Mouse (Mus musculus) midbrain, embryonic 11.5 days (tissue): ENCODE results near the gene Adgrl3. TPM values are rescaled to one million over a fixed set of nuclear protein-coding genes. Genes with fewer than 3 reads are reported as not detected.

Source experiments
- ATAC-seq: fragments of 200-750 bp; cut with Nextera tagmentation; 2 replicates; pipeline ENCODE4 v1.8.0; 2017; ENCODE audit warnings: moderate TSS enrichment, moderate library complexity; ENCODE audit not compliant: low FRiP score
- DNase-seq: peaks from one replicate; pipeline ENCODE4 v3.0.0; 2015; ENCODE audit warnings: low spot score; ENCODE audit errors: missing footprints
- H3K27ac ChIP-seq: fragments of 300-500 bp; sonication (generic); 2 replicates; pipeline ENCODE4 v1.5.1; 2014; ENCODE audit warnings: low read depth, low read length
- H3K27me3 ChIP-seq: fragments of 300-500 bp; sonication (generic); 2 replicates; pipeline ENCODE4 v1.6.1; 2014; ENCODE audit warnings: mild to moderate bottlenecking, low read length, moderate library complexity, mixed read lengths; ENCODE audit not compliant: control insufficient read depth, insufficient read depth
- H3K36me3 ChIP-seq: fragments of 300-500 bp; sonication (generic); 2 replicates; pipeline ENCODE4 v1.6.1; 2014; ENCODE audit warnings: mild to moderate bottlenecking, low read length, moderate library complexity, mixed read lengths; ENCODE audit not compliant: control insufficient read depth, insufficient read depth
- H3K4me1 ChIP-seq: fragments of 300-500 bp; sonication (generic); 2 replicates; pipeline ENCODE4 v1.6.1; 2014; ENCODE audit warnings: low read length; ENCODE audit not compliant: control insufficient read depth, insufficient read depth
- H3K4me2 ChIP-seq: fragments of 300-500 bp; sonication (generic); 2 replicates; pipeline ENCODE4 v1.6.1; 2014; ENCODE audit warnings: mild to moderate bottlenecking, moderate library complexity
- H3K4me3 ChIP-seq: fragments of 300-500 bp; sonication (generic); 2 replicates; pipeline ENCODE4 v1.5.1; 2014; ENCODE audit warnings: low read depth, low read length
- H3K9ac ChIP-seq: fragments of 300-500 bp; sonication (generic); 2 replicates; pipeline ENCODE4 v1.6.1; 2014; ENCODE audit warnings: low read length
- H3K9me3 ChIP-seq: fragments of 300-500 bp; sonication (generic); 2 replicates; pipeline ENCODE4 v1.6.1; 2016; ENCODE audit warnings: low read length; ENCODE audit not compliant: control insufficient read depth
- WGBS: fragments of 180-500 bp; shearing (Covaris S2); extraction: QIAGEN DNeasy Blood & Tissue Kit; methylation state at CpG from one replicate; pipeline ENCODE4 v1.1.7; 2014; 5-methylcytosine and 5-hydroxymethylcytosine counted together
- polyA plus RNA-seq: library from polyadenylated mRNA; unstranded; fragments of >200 nt; fragmentation: Nextera tagmentation; extraction: Ambion mirVana; gene quantifications from 2 replicates; pipeline ENCODE4 v1.2.1, GENCODE M21; 2014

The Adgrl3 gene
- polyA plus RNA-seq, 1 experiment from 2014 or later: 18.9 TPM

DNA sequence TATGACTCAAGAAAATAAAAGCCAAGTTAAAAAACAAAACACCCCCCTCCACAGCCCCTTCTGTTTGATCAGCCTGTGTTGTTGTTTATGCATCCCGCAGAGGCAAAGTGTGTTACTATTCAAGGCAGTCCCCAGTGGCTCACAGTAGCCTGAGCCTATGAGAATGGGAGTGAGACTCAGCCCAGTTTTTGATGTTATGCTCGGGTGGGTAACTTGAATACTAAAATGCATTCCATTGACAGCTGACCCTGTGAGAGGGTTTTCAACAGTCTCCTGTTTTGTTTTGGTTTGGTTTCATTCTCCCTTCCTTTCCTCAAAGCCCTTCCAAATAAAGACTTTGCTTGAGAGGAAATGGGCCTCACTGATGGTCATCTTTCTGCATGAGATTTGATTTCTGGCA, 8.9 kb downstream of the Adgrl3 start:
- Histone ChIP-seq H3K36me3 (no peaks in the 10 kb centered on the region), H3K9me3 (no peaks in the 10 kb centered on the region), H3K4me2 (no peak overlapping the region), H3K4me3 (no peak overlapping the region), H3K4me1 (peaks cover 30% of the 10 kb centered on the region), H3K27me3 (no peaks in the 10 kb centered on the region), H3K27ac (no peak overlapping the region), H3K9ac (no peak overlapping the region)
- peak; percentile 81 for ATAC-seq
- DNase-seq: no peak
- 4% methylated on average over 2 of the region's 2 CpGs for WGBS

DNA sequence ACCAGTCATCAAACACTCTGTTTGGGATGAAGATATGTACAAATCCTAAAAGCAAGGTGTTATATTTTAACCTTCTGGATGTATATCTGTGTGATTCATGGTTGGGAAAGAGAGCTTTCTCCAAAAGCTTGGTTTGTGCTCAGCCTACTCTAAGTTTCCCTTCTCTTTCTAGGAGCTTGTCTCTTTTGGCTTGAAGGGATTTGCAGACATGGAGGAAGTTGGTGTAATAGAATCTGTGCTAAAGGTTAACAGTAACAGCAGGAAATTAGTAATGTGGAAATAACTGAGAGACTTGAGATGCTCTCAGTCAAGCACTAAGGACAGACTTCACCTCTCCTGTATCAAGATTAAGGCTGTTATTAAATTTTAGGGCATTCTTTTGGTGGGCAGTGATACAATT, 17.2 kb downstream of the Adgrl3 start:
- Histone ChIP-seq H3K4me1 (no peaks in the 10 kb centered on the region), H3K4me2 (no peak overlapping the region), H3K27me3 (no peaks in the 10 kb centered on the region), H3K36me3 (no peaks in the 10 kb centered on the region), H3K9ac (no peak overlapping the region), H3K4me3 (no peak overlapping the region), H3K27ac (no peak overlapping the region), H3K9me3 (no peaks in the 10 kb centered on the region)
- no peak for DNase-seq
- no peak for ATAC-seq

- Histone ChIP-seq H3K4me1 (no peaks in the 10 kb centered on the region), H3K27ac (no peak overlapping the region)
These were observed 23.9 kb downstream of the Adgrl3 start for GRCm38 (mm10) chr5:81043875-81044274.

DNA sequence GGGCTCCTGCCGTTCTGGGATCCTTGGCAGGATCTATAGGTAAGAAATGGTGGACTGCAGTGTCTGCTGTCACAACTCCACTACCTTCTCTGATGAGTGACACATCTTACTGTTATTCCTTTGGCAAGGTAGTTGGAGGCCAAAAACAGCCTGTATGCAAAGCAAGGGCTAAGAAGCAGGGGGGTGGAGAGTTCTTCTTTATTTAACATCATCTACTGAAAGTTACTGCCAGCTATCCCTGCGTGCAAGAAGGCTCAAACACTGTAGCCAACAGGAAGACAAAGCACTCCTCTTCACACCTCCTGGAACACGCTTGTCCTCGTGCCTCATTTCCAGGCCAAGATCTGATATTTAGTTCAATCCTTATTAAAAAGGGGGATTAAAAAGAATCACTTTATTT, 26.2 kb downstream of the Adgrl3 start:
- H3K36me3 ChIP-seq: no peaks in the 10 kb centered on the region
- DNase-seq (no peak), ATAC-seq (no peak)
- H3K4me1 ChIP-seq: no peaks in the 10 kb centered on the region
- no peaks in the 10 kb centered on the region for H3K27me3 ChIP-seq
- WGBS: 86% methylated on average over 4 of the region's 4 CpGs
- no peak overlapping the region for H3K4me3 ChIP-seq
- H3K27ac ChIP-seq: no peak overlapping the region
- H3K9ac ChIP-seq: no peak overlapping the region
- H3K4me2 ChIP-seq: no peak overlapping the region
- H3K9me3 ChIP-seq: no peaks in the 10 kb centered on the region

More at GRCm38 (mm10) chr5:81043875-81044274, 23.9 kb downstream of the Adgrl3 start:
- no peak overlapping the region for H3K4me3 ChIP-seq
- no peak overlapping the region for H3K9ac ChIP-seq
- no peak for ATAC-seq
- no peak overlapping the region for H3K4me2 ChIP-seq
- H3K9me3 ChIP-seq: no peaks in the 10 kb centered on the region
- H3K27me3 ChIP-seq: no peaks in the 10 kb centered on the region
- no peaks in the 10 kb centered on the region for H3K36me3 ChIP-seq
- no peak for DNase-seq

DNA sequence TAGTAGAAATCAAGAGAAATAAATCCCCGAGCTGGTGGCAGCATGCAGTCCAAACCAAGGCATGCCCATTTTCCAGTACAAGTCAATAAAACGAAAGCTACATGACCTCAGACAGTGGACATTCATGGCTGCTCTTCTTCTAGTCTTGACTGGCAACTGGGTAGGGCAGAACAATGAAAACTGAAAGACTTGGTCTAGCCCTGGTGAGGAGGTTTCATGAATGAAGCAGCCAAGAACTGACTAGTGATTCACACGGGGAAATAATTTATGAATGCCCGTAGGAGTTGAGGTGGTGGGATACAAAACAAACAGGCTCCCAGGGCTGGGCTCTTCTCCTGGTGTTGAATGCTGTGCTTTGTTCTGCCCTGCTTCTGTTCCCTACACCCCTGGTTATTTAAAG, 34.7 kb downstream of the Adgrl3 start:
- Histone ChIP-seq H3K4me1 (no peaks in the 10 kb centered on the region), H3K9ac (no peak overlapping the region), H3K9me3 (no peaks in the 10 kb centered on the region), H3K27me3 (no peaks in the 10 kb centered on the region), H3K4me2 (no peak overlapping the region), H3K4me3 (no peak overlapping the region), H3K36me3 (no peaks in the 10 kb centered on the region), H3K27ac (no peak overlapping the region)
- 85% methylated on average over 4 of the region's 4 CpGs for WGBS
- DNase-seq: no peak
- ATAC-seq: no peak

DNA sequence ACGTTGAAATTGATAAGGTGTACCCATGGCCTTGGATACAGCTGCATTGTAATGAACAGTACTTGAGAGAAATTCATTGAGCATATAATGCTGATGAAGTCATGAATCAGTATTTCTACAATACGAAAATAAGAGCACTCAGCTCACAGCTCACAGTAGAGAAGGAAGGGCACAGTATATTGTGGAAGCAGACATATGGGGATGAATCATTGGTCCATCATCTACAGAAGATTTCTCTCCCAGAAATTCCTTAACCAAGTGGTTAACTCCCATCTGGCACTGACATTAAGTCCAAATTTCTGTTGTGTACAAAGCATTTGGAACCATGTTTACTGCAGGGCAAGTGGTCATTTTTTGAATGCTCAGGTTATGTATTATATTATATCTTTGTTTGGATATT, 35.3 kb downstream of the Adgrl3 start:
- no peaks in the 10 kb centered on the region for H3K9me3 ChIP-seq
- H3K4me3 ChIP-seq: no peak overlapping the region
- H3K27me3 ChIP-seq: no peaks in the 10 kb centered on the region
- ATAC-seq: no peak
- DNase-seq: no peak
- H3K27ac ChIP-seq: no peak overlapping the region
- H3K36me3 ChIP-seq: no peaks in the 10 kb centered on the region
- H3K4me2 ChIP-seq: no peak overlapping the region
- 97% methylated on average over 2 of the region's 2 CpGs for WGBS
- H3K9ac ChIP-seq: no peak overlapping the region
- peaks cover 3% of the 10 kb centered on the region; the same call in 1 of the 2 replicates for H3K4me1 ChIP-seq

GRCm38 (mm10) chr5:81058122-81058521, 38.2 kb downstream of the Adgrl3 start:
- WGBS: 87% methylated on average over 2 of the region's 2 CpGs
- H3K4me3 ChIP-seq: no peak overlapping the region
- no peaks in the 10 kb centered on the region for H3K27me3 ChIP-seq
- ATAC-seq: no peak
- H3K9ac ChIP-seq: no peak overlapping the region
- no peak for DNase-seq
- no peak overlapping the region for H3K4me2 ChIP-seq
- H3K27ac ChIP-seq: no peak overlapping the region
- no peaks in the 10 kb centered on the region for H3K36me3 ChIP-seq
- peaks cover 17% of the 10 kb centered on the region for H3K4me1 ChIP-seq
- no peaks in the 10 kb centered on the region for H3K9me3 ChIP-seq

GRCm38 (mm10) chr5:81060950-81061349, 41.0 kb downstream of the Adgrl3 start:
- H3K9ac ChIP-seq: no peak overlapping the region
- 13% methylated on average over 2 of the region's 2 CpGs for WGBS
- peaks cover 17% of the 10 kb centered on the region for H3K4me1 ChIP-seq
- H3K4me2 ChIP-seq: no peak overlapping the region
- no peak overlapping the region; the same call in 1 of the 2 replicates for H3K27ac ChIP-seq
- H3K9me3 ChIP-seq: no peaks in the 10 kb centered on the region
- no peak overlapping the region for H3K4me3 ChIP-seq
- H3K27me3 ChIP-seq: no peaks in the 10 kb centered on the region
- no peak for DNase-seq
- peak; percentile 53 for ATAC-seq
- no peaks in the 10 kb centered on the region for H3K36me3 ChIP-seq

DNA sequence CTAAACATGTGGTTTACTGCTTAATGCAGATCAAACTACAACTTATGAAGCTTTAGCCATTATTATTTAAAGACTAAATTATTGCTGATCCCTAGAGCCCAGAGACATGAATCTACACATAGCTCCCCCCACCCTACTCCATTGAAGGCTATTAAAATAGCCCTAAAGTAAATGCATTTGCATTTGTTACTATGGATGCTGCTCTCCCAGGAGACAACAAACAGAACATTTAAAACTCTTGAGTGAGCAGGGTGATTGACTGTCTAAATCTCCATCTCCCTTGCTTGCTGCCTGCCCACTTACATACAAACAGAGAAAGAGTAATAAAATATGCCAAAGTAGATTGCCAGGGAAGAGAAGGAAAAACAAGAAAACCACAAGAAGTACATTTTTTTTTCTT, 41.4 kb downstream of the Adgrl3 start:
- Histone ChIP-seq H3K36me3 (no peaks in the 10 kb centered on the region), H3K9ac (no peak overlapping the region), H3K4me3 (no peak overlapping the region), H3K4me1 (peaks cover 17% of the 10 kb centered on the region), H3K27me3 (no peaks in the 10 kb centered on the region), H3K4me2 (no peak overlapping the region), H3K27ac (no peak overlapping the region; the same call in 1 of the 2 replicates), H3K9me3 (no peaks in the 10 kb centered on the region)
- ATAC-seq: peak; percentile 74
- DNase-seq: no peak

DNA sequence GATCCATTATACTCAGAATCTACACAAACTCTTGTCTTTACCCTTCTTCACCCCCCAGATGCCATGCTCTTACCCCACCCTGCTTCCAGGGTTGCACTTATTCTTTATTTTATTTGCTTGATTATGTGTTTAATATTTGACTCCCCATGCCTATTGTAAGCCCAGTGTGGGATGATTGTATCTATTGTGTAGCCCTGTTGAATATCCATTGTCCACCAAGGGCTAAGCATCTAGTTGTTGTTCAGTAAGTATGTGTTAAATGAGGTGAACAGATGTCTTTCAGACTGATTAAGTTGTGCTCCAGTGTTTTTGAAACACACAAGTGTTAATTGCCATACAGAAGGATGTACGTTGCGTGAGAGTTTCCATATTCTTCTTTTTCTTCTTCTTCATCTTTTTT, 44.1 kb downstream of the Adgrl3 start:
- WGBS: 65% methylated on average over 2 of the region's 2 CpGs
- Histone ChIP-seq H3K27me3 (no peaks in the 10 kb centered on the region), H3K9ac (no peak overlapping the region), H3K9me3 (no peaks in the 10 kb centered on the region), H3K4me3 (no peak overlapping the region), H3K4me2 (no peak overlapping the region), H3K4me1 (peaks cover 17% of the 10 kb centered on the region), H3K36me3 (no peaks in the 10 kb centered on the region), H3K27ac (no peak overlapping the region)
- ATAC-seq (no peak), DNase-seq (no peak)
